Mouse (Mus musculus) liver, embryonic 13.5 days (tissue): Measurements from ENCODE around the gene Fam193a. TPM values are rescaled to one million over a fixed set of nuclear protein-coding genes. Genes with fewer than 3 reads are reported as not detected.

ENCODE experiments used
- ATAC-seq: fragments of 200-750 bp; cut with Nextera tagmentation; 2 replicates; pipeline ENCODE4 v1.8.0; 2017; ENCODE audit warnings: low read depth, mild to moderate bottlenecking, moderate number of reproducible peaks, moderate library complexity
- DNase-seq: peaks from one replicate; pipeline ENCODE4 v3.0.0; 2022
- H3K27ac ChIP-seq: fragments of 300-500 bp; sonication (generic); 2 replicates; pipeline ENCODE4 v1.5.1; 2015; ENCODE audit warnings: moderate library complexity, mild to moderate bottlenecking, inconsistent platforms
- H3K27me3 ChIP-seq: fragments of 300-500 bp; sonication (generic); 2 replicates; pipeline ENCODE4 v1.6.1; 2015; ENCODE audit warnings: mild to moderate bottlenecking, inconsistent platforms
- H3K36me3 ChIP-seq: fragments of 300-500 bp; sonication (generic); 2 replicates; pipeline ENCODE4 v1.6.1; 2015; ENCODE audit warnings: mild to moderate bottlenecking, inconsistent platforms
- H3K4me1 ChIP-seq: fragments of 300-500 bp; sonication (generic); replicated peaks from 2 replicates; pipeline ENCODE4 v1.6.1; 2015; ENCODE audit warnings: inconsistent platforms
- H3K4me2 ChIP-seq: fragments of 300-500 bp; sonication (generic); 2 replicates; pipeline ENCODE4 v1.6.1; 2015; ENCODE audit warnings: inconsistent platforms, mild to moderate bottlenecking, moderate library complexity
- H3K4me3 ChIP-seq: fragments of 300-500 bp; sonication (generic); replicated peaks from 2 replicates; pipeline ENCODE4 v1.5.1; 2015; ENCODE audit warnings: mild to moderate bottlenecking, inconsistent platforms
- H3K9ac ChIP-seq: fragments of 300-500 bp; sonication (generic); 2 replicates; pipeline ENCODE4 v1.6.1; 2015; ENCODE audit warnings: mild to moderate bottlenecking, inconsistent platforms
- H3K9me3 ChIP-seq: fragments of 300-500 bp; sonication (generic); replicated peaks from 2 replicates; pipeline ENCODE4 v1.6.1; 2016; ENCODE audit warnings: inconsistent platforms
- WGBS: fragments of 180-500 bp; shearing (Covaris S2); methylation state at CpG from one replicate; pipeline ENCODE4 v1.1.7; 2015; ENCODE audit not compliant: insufficient replicate concordance; 5-methylcytosine and 5-hydroxymethylcytosine counted together
- polyA plus RNA-seq: library from polyadenylated mRNA; unstranded; fragments of >200 nt; fragmentation: Nextera tagmentation; extraction: Ambion mirVana; gene quantifications from 2 replicates; pipeline ENCODE4 v1.2.1, GENCODE M21; 2015

Fam193a gene
- polyA plus RNA-seq, 1 experiment from 2014 or later = 3.8 TPM

DNA sequence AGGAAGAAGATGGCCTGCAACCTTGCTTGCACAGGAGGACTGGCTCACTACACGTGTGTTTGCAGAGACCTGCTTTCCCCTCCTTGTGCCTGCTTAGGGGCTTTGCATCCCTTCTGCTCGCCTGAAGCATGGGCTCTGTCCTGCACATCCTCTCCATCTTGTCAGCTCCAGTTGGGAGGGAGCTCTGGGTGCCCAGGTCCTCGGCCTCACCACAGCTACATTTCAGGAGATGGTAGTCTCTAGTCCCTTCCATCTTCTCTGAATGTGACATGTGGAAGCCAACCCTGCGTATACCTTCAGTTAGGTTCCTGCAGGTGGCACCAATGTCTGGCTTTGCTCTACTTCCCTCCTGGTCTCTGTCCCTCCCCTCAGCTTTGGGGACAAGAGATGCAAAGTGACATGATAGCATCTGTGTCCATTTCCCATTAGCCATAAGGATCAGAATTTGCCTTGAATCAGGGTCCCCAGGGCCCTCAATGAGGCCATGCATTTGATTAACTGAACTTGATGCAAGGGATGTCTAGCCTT, 154.3 kb downstream of the Fam193a start:
- Histone ChIP-seq H3K4me2 (no peak overlapping the region), H3K27me3 (peaks cover 10% of the 10 kb centered on the region; the same call in 1 of the 2 replicates), H3K9ac (no peak overlapping the region), H3K4me1 (peaks cover 55% of the 10 kb centered on the region), H3K27ac (no peak overlapping the region), H3K4me3 (no peak overlapping the region), H3K36me3 (no peaks in the 10 kb centered on the region), H3K9me3 (no peaks in the 10 kb centered on the region)
- 54% methylated on average over 4 of the region's 4 CpGs for WGBS
- ATAC-seq = no peak
- DNase-seq = no peak

DNA sequence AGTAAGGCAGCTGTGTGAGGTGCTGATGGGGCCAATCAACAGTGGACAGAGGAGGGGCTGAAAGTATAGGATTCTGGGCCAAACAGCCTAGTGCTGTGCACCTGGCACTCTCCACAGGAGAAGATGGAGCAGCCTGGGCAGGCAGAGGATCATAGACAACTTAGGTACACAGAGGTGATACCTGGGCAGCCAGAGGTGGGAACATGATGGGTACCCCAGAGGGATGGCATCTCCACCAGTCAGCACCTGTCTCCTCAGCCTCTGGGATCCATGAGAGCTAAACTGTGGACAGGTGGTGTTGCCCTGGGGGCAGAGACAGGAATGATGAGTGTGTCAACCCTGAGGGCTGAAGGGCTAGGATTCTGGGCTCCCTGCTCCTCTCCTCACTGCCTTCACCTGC, 154.8 kb downstream of the Fam193a start:
- no peak for DNase-seq
- Histone ChIP-seq H3K4me3 (no peak overlapping the region), H3K27ac (no peak overlapping the region), H3K9me3 (no peaks in the 10 kb centered on the region), H3K9ac (no peak overlapping the region), H3K36me3 (no peaks in the 10 kb centered on the region), H3K27me3 (peaks cover 10% of the 10 kb centered on the region; the same call in 1 of the 2 replicates), H3K4me2 (no peak overlapping the region), H3K4me1 (peaks cover 56% of the 10 kb centered on the region)
- ATAC-seq = no peak

DNA sequence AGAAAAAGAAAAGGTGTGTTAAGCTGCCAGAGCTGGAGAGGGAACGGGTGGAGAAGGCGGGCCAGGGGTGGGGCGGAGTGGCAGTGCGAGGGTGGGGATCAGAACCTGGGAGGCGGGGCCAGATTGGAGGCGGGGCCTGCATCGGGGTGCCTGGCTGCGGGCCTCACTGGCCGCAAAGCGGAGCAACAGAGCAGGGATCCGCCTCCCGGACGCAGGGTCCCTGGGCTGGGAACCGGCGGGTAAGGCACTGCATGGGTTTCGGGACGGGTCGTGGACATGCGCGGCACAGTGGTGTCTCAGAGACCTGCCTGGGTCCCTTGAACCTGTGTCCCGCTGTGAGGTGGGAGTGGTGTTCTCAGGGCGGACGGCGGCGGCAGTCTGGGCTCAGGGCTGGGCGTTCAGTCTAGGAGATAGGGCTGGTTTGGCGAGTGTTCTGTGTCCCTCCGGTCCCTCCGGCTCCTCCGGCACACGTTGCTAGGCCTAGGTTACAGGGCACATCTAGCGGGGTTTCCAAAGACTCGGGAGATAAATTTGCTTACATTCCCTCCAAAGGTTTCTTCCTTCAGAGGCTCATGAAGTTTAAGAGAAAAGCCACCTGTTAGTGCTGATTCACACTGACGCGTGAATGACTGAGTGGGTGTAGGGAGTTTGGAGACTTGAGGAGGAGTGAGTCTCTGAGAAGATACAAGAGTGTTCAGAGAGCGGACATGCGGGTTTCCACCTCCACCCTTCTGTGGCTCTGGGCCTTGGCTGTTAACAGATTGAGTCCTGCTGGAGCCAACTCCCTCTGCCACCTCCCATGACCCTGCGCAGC, 156.1 kb downstream of the Fam193a start, which contains the start of gene Sh3bp2:
Sh3bp2 (plus strand) TSS at position 176 of the 814 bp plus-strand sequence.
- under 1% methylated on average over 38 of the region's 38 CpGs for WGBS
- Histone ChIP-seq H3K9ac (peak within 1 kb of the TSS; percentile 76), H3K36me3 (no peaks in the 10 kb centered on the region), H3K27me3 (peaks cover 10% of the 10 kb centered on the region; the same call in 1 of the 2 replicates), H3K27ac (peak within 1 kb of the TSS; percentile 80), H3K4me3 (peak within 1 kb of the TSS; percentile 75), H3K9me3 (no peaks in the 10 kb centered on the region), H3K4me1 (peaks cover 56% of the 10 kb centered on the region), H3K4me2 (peak within 1 kb of the TSS; percentile 84)
- ATAC-seq (peak; percentile 94), DNase-seq (peak; percentile 96)

DNA sequence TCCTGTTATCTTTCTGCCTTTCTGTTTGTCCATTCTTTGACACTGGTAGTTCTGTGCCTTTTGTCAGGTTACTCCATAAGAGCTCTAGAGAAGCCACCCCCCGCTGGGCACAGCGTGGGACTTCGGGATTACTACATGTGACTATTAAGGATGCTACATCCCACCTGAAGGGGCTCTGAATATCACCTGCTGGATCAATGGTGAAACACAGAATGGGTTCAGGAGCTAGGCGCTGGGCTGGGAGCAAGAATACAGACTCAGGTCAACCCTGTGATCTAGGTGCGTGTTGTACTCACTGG, 156.7 kb downstream of the Fam193a start:
- H3K9me3 ChIP-seq = no peaks in the 10 kb centered on the region
- H3K27ac ChIP-seq = peak overlapping the region; percentile 80
- 41% methylated on average over 5 of the region's 5 CpGs for WGBS
- peak overlapping the region; percentile 76 for H3K9ac ChIP-seq
- H3K4me3 ChIP-seq = peak overlapping the region; percentile 75
- ATAC-seq (no peak), DNase-seq (no peak)
- peaks cover 56% of the 10 kb centered on the region for H3K4me1 ChIP-seq
- peak overlapping the region; percentile 84 for H3K4me2 ChIP-seq
- H3K27me3 ChIP-seq = peaks cover 10% of the 10 kb centered on the region; the same call in 1 of the 2 replicates
- H3K36me3 ChIP-seq = no peaks in the 10 kb centered on the region

DNA sequence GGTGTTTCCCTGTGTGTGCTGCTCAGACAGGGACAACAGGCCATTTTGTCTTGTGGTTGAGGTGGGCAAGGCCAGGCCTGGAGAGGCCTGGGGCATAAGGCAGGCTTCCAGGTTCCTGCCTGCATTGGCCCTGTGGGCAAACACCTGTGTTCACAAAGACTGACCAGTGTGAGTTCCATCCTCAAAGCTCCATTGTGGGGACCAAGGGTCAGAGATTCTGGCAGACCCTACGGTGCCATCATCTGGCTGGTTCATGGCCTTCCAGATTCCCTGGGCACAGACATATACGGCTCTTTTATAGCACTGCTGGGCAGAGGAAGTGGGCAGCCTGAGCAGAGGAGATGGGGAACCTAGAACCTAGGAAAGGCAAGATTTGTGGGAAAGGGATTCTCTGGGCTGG, 157.6 kb downstream of the Fam193a start:
- peak overlapping the region; percentile 75; the same call in 1 of the 2 replicates for H3K4me3 ChIP-seq
- H3K27ac ChIP-seq = no peak overlapping the region
- no peaks in the 10 kb centered on the region for H3K36me3 ChIP-seq

DNA sequence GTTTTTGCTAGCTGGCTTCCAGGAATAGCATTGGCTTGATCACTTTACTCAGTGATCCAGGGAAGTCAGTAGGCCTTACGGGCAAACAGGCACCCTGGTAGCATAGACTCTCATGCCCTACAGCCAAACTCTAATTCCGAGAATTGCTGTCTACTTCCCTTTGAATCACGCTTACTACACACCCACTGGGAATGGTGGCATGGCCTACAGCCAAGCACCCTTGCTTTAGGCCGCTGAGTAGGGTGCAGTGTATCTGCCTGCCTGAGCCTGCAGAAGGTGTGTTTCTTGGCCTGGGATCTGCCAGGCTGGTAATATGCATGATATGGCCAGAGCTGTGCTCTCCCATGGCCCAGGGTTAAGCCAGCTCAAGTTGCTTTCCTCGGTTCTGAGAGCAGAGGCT, 159.0 kb downstream of the Fam193a start:
- ATAC-seq (no peak), DNase-seq (no peak)
- 71% methylated on average over 5 of the region's 5 CpGs for WGBS
- Histone ChIP-seq H3K4me3 (no peak overlapping the region), H3K27me3 (peaks cover 10% of the 10 kb centered on the region; the same call in 1 of the 2 replicates), H3K4me2 (no peak overlapping the region), H3K9ac (no peak overlapping the region), H3K27ac (0 out of 2 replicates have a peak overlapping the region, but pooled peaks have one; percentile 11), H3K9me3 (no peaks in the 10 kb centered on the region), H3K4me1 (peaks cover 73% of the 10 kb centered on the region), H3K36me3 (no peaks in the 10 kb centered on the region)

More for the DNA sequence above, 157.6 kb downstream of the Fam193a start:
- Histone ChIP-seq H3K4me2 (peak overlapping the region; percentile 84), H3K9me3 (no peaks in the 10 kb centered on the region), H3K4me1 (peaks cover 62% of the 10 kb centered on the region), H3K9ac (0 out of 2 replicates have a peak overlapping the region, but pooled peaks have one; percentile 76), H3K27me3 (peaks cover 10% of the 10 kb centered on the region; the same call in 1 of the 2 replicates)
- WGBS = 80% methylated on average over 2 of the region's 2 CpGs
- DNase-seq (no peak), ATAC-seq (no peak)

DNA sequence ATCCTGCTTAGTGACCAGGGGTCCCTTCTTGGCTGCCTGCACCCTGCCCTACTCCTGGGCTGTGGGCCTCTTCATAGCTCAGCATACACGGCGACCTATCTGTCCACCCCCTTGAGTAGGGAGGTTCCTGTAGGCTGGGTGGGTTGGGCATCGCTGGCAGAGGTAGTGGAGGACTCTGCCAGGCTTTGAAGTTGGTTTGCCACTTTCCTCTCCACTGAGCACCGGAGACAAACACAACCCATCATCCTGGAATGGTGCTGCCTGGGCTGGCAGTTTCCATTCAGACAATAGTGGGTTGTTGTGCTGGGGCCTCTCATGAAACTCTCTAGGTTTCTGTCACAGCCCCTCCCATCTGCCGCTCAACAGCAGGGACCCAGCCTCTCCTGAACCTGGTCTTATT, 160.4 kb downstream of the Fam193a start:
- H3K4me3 ChIP-seq = no peak overlapping the region
- H3K4me2 ChIP-seq = no peak overlapping the region
- H3K9ac ChIP-seq = no peak overlapping the region
- H3K36me3 ChIP-seq = no peaks in the 10 kb centered on the region
- H3K4me1 ChIP-seq = peaks cover 73% of the 10 kb centered on the region
- H3K9me3 ChIP-seq = no peaks in the 10 kb centered on the region
- no peak for ATAC-seq
- H3K27ac ChIP-seq = no peak overlapping the region
- H3K27me3 ChIP-seq = peaks cover 5% of the 10 kb centered on the region; the same call in 1 of the 2 replicates
- DNase-seq = no peak
- 69% methylated on average over 5 of the region's 5 CpGs for WGBS

DNA sequence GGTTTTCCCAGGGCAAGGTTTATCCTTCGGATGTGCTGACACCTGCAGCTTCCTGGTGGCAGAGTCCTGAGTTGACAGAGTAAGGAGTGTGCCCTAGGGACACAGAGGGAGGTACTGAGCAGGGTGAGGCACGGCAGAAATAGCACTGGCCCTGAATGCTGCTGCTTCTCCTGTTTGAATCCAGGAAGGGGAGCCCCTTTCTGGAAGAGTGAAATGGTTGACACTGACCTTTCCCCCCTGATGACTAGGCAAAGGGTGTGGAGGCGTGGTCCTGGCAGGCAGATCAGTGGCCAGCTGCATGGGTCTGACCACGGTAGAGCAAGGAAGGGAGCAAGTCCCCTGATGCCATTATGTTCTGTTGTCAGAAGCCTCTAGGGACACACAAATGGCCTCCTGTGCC, 161.0 kb downstream of the Fam193a start:
- no peak overlapping the region for H3K9ac ChIP-seq
- peaks cover 73% of the 10 kb centered on the region for H3K4me1 ChIP-seq
- ATAC-seq = no peak
- peaks cover 5% of the 10 kb centered on the region; the same call in 1 of the 2 replicates for H3K27me3 ChIP-seq
- WGBS = 40% methylated on average over 4 of the region's 4 CpGs
- DNase-seq = no peak
- no peaks in the 10 kb centered on the region for H3K36me3 ChIP-seq
- H3K4me3 ChIP-seq = no peak overlapping the region
- H3K4me2 ChIP-seq = 0 out of 2 replicates have a peak overlapping the region, but pooled peaks have one; percentile 1
- no peaks in the 10 kb centered on the region for H3K9me3 ChIP-seq
- peak overlapping the region; percentile 34; the same call in 1 of the 2 replicates for H3K27ac ChIP-seq

DNA sequence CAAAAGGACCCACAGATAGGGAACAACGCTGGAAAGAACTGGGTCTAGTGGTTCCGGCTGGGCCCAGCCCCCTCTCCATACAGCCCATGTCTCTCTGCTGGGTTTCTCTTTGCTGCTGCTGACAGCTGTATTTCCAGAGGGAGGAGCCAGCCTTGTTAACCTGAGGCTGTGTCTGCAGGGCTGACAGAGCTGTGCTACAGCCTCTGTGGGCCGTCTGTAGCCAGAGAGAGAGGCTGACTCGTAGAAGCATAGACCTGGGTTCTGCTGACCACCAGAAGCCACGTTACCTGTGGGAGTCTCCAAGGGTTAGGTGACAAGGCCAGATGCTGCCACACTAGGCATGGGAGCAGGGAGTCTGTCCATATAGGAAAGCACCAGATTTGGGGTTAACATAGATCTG, 163.3 kb downstream of the Fam193a start:
- Histone ChIP-seq H3K4me1 (peaks cover 53% of the 10 kb centered on the region), H3K27me3 (no peaks in the 10 kb centered on the region), H3K4me3 (no peak overlapping the region), H3K36me3 (no peaks in the 10 kb centered on the region), H3K27ac (no peak overlapping the region), H3K9ac (no peak overlapping the region), H3K9me3 (no peaks in the 10 kb centered on the region), H3K4me2 (no peak overlapping the region)
- ATAC-seq = no peak
- no peak for DNase-seq
- WGBS = 70% methylated on average over 5 of the region's 5 CpGs

DNA sequence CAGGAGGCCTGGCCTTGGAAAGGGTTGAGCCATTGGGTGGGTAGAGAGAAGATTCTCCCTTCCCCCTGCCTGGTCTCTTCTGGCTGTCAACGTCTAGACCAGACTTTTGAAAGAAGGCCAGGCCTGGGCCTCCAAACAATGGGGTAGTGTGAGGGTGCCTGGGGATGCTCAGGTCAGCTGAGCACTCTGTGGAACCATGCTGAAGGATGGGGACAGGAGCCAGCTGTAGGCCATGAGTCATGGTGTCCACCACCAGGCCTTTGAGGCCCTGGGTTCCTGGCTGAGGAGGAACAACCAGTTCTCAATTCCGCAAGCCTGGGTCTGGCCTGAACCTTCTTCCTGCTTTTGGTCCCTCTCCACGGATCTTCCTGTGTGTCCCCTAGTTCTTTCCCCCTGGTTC, 164.1 kb downstream of the Fam193a start:
- peaks cover 54% of the 10 kb centered on the region for H3K4me1 ChIP-seq
- H3K4me3 ChIP-seq = no peak overlapping the region
- H3K9ac ChIP-seq = no peak overlapping the region
- 52% methylated on average over 3 of the region's 3 CpGs for WGBS
- no peak overlapping the region for H3K4me2 ChIP-seq
- no peak for DNase-seq
- H3K36me3 ChIP-seq = no peaks in the 10 kb centered on the region
- no peaks in the 10 kb centered on the region for H3K9me3 ChIP-seq
- ATAC-seq = no peak
- H3K27me3 ChIP-seq = no peaks in the 10 kb centered on the region
- H3K27ac ChIP-seq = peak overlapping the region; percentile 47; the same call in 1 of the 2 replicates

DNA sequence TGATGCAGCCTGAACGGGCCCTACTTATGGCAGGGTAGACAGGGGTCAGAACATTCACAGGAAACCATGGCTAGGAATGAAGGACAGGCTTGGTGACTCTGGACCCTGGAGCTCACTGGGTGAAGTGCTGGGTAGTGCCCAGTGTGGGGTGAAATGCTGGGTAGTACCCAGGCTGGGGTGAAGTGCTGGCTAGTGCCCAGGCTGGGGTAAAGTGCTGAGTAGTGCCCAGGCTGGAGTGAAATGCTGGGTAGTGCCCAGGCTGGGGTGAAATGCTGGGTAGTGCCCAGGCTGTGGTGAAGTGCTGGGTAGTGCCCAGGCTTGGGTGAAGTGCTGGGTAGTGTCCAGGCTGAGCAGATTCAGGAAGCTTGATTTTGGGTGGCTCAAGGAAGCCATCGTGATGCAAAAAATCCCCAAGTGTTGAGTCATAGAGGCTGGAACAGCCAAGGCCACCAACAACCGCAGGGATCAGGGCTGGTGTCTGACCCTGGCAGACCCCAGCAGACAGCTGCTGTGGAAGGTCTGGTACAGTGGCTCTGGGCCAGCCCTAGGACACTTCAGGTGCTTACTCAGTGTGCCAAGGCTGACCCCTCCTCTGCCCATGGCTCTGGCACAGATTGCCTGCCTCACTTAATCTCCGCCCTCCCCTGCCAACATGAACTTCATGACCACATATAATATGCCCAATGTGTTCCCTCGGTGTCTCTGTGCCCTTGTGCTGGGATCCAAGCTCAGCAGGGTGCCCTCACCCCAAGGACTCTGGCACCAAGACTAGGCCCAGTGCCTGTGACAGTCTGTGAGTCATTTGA, 165.2 kb downstream of the Fam193a start:
- Histone ChIP-seq H3K4me1 (peaks cover 54% of the 10 kb centered on the region), H3K36me3 (no peaks in the 10 kb centered on the region), H3K9ac (no peak overlapping the region), H3K9me3 (no peaks in the 10 kb centered on the region), H3K4me2 (no peak overlapping the region), H3K27ac (no peak overlapping the region), H3K27me3 (no peaks in the 10 kb centered on the region), H3K4me3 (no peak overlapping the region)
- ATAC-seq = no peak
- no peak for DNase-seq
- 66% methylated on average over 5 of the region's 5 CpGs for WGBS
